Mouse (Mus musculus): ENCODE results near the gene Mc1r.
A peak's percentile ranks its signal among the peaks of the same experiment; 100 is the strongest.

DNA sequence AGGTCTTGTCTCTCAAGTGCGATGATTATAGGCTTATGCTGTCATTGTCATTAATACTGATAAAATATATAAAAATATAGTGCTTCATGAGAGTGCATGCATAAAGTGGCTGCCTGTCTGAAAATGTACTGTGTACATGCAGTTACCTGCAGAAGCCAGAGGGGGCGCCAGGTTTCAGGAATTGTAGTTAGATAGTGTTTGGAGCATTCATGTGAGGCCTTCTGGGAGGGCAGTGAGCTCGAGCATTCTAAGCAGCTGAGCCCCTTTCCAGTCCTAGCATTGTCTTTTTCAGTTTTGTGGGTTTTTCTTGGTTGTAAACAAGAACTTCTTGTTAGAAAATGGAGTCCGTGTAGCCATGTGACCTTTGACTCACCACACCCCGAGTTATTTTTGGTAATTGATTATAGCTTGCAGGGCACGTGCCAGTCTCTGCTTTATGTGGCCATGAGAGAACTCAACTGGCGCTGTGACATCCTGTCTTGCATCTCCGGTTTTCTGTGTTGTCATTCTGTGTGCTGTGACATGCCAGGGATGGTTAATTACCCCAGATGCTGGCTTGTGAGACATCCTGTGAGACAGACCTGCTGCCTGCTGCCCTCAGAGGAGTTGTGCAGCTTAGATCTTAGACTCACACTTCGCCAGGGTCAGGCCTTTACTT lies 21.9 kb upstream of the Mc1r start:
- TF ChIP-seq POLR2A (IDR thresholded peaks at IDR 0.05; ENCODE audit: borderline replicate concordance, low read depth, low read length), result no peak
- peak; percentile 80 for TF ChIP-seq CTCF (IDR thresholded peaks at IDR 0.05; ENCODE audit: low read depth, low read length)

Measured in bone marrow macrophage, adult 2 months (primary cell).